Mouse (Mus musculus): ENCODE results near the gene Cks2. TPM values are rescaled to one million over a fixed set of nuclear protein-coding genes. Genes with fewer than 3 reads are reported as not detected.
A peak's percentile ranks its signal among the peaks of the same experiment; 100 is the strongest.
"Not testable (repeated sequence)": the region's sequence is repeated elsewhere in the genome, so short reads cannot be mapped to it uniquely, and the experiment has no call there.

Cks2 gene
- polyA plus RNA-seq, 1 experiment from 2014 or later, result 614 TPM

DNA sequence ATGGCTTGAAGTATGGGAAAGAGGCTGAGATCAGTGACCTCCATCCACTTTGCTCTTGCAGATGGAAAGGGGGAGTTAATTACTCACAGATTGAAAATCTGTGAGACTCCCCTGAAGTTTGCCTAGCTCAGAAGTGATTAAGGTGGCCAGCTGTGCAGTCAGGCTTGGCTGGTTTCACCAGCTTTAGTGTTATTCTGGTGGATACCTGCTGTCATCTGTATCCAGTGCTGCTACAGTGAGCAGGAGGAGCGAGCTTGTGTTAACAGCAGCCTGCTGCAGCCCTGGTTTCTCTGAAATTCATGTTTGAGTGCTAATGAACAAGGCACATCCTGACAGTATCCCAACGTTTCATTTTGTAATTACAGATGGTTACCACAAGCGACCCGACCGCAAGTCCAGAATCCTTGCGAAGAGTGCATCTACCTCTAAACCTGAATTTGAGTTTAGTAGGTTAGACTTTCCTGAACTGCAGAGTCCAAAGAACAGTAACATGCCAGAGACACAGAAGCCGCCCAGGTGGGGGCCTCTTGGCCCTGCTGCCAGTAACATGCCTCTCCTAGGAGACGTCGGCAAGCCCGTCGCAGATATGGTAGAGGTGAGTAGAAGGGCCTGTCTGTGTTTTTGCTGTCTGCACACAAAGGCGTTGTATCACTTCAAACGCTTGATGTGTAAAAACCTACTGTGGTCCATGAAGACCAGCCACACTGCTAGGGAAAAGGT is 11.6 kb downstream of the Cks2 start:
- no peak for ATAC-seq (replicated peaks; ENCODE audit: low FRiP score)
- H3K4me1 ChIP-seq (replicated peaks; ENCODE audit: control insufficient read depth, insufficient read depth, low read length), result peaks cover 7% of the 10 kb centered on the region
- no peaks in the 10 kb centered on the region for H3K9me3 ChIP-seq (ENCODE audit: control insufficient read depth, low read length)
- H3K4me3 ChIP-seq (ENCODE audit: low read depth, low read length), result no peak overlapping the region
- H3K27me3 ChIP-seq (replicated peaks; ENCODE audit: control insufficient read depth, insufficient read depth, low read length), result no peaks in the 10 kb centered on the region
- 93% methylated on average over 13 of the region's 13 CpGs for WGBS
- DNase-seq (ENCODE audit: low spot score), result no peak
- no peak overlapping the region for H3K9ac ChIP-seq (ENCODE audit: low read depth, low read length)
- no peak overlapping the region for H3K4me2 ChIP-seq
- no peak overlapping the region for H3K27ac ChIP-seq (ENCODE audit: low read depth, low read length)
- peaks cover 61% of the 10 kb centered on the region for H3K36me3 ChIP-seq (ENCODE audit: control insufficient read depth, insufficient read depth, low read length)

DNA sequence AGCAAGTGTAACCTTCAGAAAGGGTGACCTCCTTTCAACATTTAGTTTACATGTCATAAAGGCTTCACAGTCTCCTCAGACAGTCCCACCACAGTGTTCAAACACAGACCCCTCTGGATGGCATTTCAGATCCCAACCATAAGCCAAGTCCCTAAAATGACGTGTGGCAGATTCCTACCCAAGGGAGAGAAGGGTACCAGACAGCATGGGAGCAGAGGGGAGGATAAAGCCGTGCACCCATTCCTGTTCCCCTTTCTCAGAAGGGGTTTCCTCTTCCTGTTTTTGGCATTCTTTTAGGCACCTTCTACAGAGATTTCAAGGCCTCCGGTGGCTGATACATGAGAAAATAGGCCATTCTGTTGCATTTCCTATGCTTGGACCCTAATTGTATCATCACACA is 13.1 kb downstream of the Cks2 start:
- no peak overlapping the region for H3K4me3 ChIP-seq (ENCODE audit: low read depth, low read length)
- 80% methylated on average over 3 of the region's 3 CpGs for WGBS
- peaks cover 67% of the 10 kb centered on the region for H3K36me3 ChIP-seq (ENCODE audit: control insufficient read depth, insufficient read depth, low read length)
- H3K27me3 ChIP-seq (replicated peaks; ENCODE audit: control insufficient read depth, insufficient read depth, low read length), result no peaks in the 10 kb centered on the region
- no peak overlapping the region for H3K4me2 ChIP-seq
- no peak overlapping the region for H3K9ac ChIP-seq (ENCODE audit: low read depth, low read length)
- H3K4me1 ChIP-seq (replicated peaks; ENCODE audit: control insufficient read depth, insufficient read depth, low read length), result no peaks in the 10 kb centered on the region; the same call in 1 of the 2 replicates
- no peak overlapping the region for H3K27ac ChIP-seq (ENCODE audit: low read depth, low read length)
- H3K9me3 ChIP-seq (ENCODE audit: control insufficient read depth, low read length), result no peaks in the 10 kb centered on the region
- ATAC-seq (replicated peaks; ENCODE audit: low FRiP score) (no peak), DNase-seq (ENCODE audit: low spot score) (no peak)

GRCm38 (mm10) chr13:51659573-51659972 is 14.5 kb downstream of the Cks2 start:
- WGBS, result 94% methylated on average over 7 of the region's 7 CpGs
- H3K4me2 ChIP-seq, result no peak overlapping the region
- DNase-seq (ENCODE audit: low spot score), result no peak

GRCm38 (mm10) chr13:51663561-51663960 is 18.5 kb downstream of the Cks2 start:
- DNase-seq (ENCODE audit: low spot score), result no peak

More at GRCm38 (mm10) chr13:51659573-51659972, 14.5 kb downstream of the Cks2 start:
- Histone ChIP-seq H3K4me1 (replicated peaks; ENCODE audit: control insufficient read depth, insufficient read depth, low read length) (no peaks in the 10 kb centered on the region), H3K9ac (ENCODE audit: low read depth, low read length) (no peak overlapping the region), H3K27me3 (replicated peaks; ENCODE audit: control insufficient read depth, insufficient read depth, low read length) (no peaks in the 10 kb centered on the region), H3K4me3 (ENCODE audit: low read depth, low read length) (no peak overlapping the region), H3K9me3 (ENCODE audit: control insufficient read depth, low read length) (no peaks in the 10 kb centered on the region), H3K27ac (ENCODE audit: low read depth, low read length) (no peak overlapping the region), H3K36me3 (ENCODE audit: control insufficient read depth, insufficient read depth, low read length) (peaks cover 64% of the 10 kb centered on the region)
- ATAC-seq (replicated peaks; ENCODE audit: low FRiP score), result no peak

GRCm38 (mm10) chr13:51668195-51668594 is 23.2 kb downstream of the Cks2 start:
- H3K4me2 ChIP-seq; H3K9ac ChIP-seq (ENCODE audit: low read depth, low read length); DNase-seq (ENCODE audit: low spot score); H3K9me3 ChIP-seq (ENCODE audit: control insufficient read depth, low read length); ATAC-seq (replicated peaks; ENCODE audit: low FRiP score); H3K27me3 ChIP-seq (replicated peaks; ENCODE audit: control insufficient read depth, insufficient read depth, low read length); H3K27ac ChIP-seq (ENCODE audit: low read depth, low read length); H3K4me1 ChIP-seq (replicated peaks; ENCODE audit: control insufficient read depth, insufficient read depth, low read length); H3K4me3 ChIP-seq (ENCODE audit: low read depth, low read length): not testable (repeated sequence)
- 83% methylated on average over 12 of the region's 12 CpGs for WGBS
- H3K36me3 ChIP-seq (ENCODE audit: control insufficient read depth, insufficient read depth, low read length), result peaks cover 34% of the 10 kb centered on the region

More at GRCm38 (mm10) chr13:51663561-51663960, 18.5 kb downstream of the Cks2 start:
- Histone ChIP-seq H3K9ac (ENCODE audit: low read depth, low read length) (no peak overlapping the region), H3K9me3 (ENCODE audit: control insufficient read depth, low read length) (no peaks in the 10 kb centered on the region), H3K4me1 (replicated peaks; ENCODE audit: control insufficient read depth, insufficient read depth, low read length) (no peaks in the 10 kb centered on the region), H3K27me3 (replicated peaks; ENCODE audit: control insufficient read depth, insufficient read depth, low read length) (no peaks in the 10 kb centered on the region), H3K36me3 (ENCODE audit: control insufficient read depth, insufficient read depth, low read length) (peaks cover 50% of the 10 kb centered on the region), H3K27ac (ENCODE audit: low read depth, low read length) (no peak overlapping the region), H3K4me2 (no peak overlapping the region), H3K4me3 (ENCODE audit: low read depth, low read length) (no peak overlapping the region)
- 87% methylated on average over 2 of the region's 2 CpGs for WGBS
- no peak for ATAC-seq (replicated peaks; ENCODE audit: low FRiP score)

DNA sequence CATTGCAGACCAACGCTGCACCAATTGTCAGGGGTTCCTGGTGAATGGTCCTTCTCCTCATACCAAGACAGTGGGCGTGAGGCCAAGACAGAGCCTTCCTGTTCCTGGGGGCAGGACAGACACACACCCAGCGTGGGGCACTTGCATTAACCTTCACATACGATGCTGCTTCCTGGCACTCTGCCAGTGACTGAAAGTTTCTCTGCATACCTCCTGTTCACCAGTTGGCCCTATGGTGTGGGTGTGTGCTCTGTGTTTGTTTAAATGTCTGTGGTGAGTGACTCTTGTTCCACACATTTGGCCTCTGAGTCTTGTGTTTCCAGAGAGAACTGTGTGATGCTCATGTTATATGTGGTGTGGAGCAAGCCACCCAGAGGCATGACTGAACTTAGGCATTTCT is 31.6 kb downstream of the Cks2 start:
- H3K4me3 ChIP-seq (ENCODE audit: low read depth, low read length), result no peak overlapping the region
- 81% methylated on average over 4 of the region's 4 CpGs for WGBS
- no peaks in the 10 kb centered on the region for H3K9me3 ChIP-seq (ENCODE audit: control insufficient read depth, low read length)
- ATAC-seq (replicated peaks; ENCODE audit: low FRiP score) (no peak), DNase-seq (ENCODE audit: low spot score) (no peak)
- no peak overlapping the region for H3K9ac ChIP-seq (ENCODE audit: low read depth, low read length)
- H3K4me1 ChIP-seq (replicated peaks; ENCODE audit: control insufficient read depth, insufficient read depth, low read length), result peaks cover 27% of the 10 kb centered on the region
- H3K4me2 ChIP-seq, result no peak overlapping the region
- no peak overlapping the region for H3K27ac ChIP-seq (ENCODE audit: low read depth, low read length)
- peaks cover 56% of the 10 kb centered on the region for H3K36me3 ChIP-seq (ENCODE audit: control insufficient read depth, insufficient read depth, low read length)
- H3K27me3 ChIP-seq (replicated peaks; ENCODE audit: control insufficient read depth, insufficient read depth, low read length), result no peaks in the 10 kb centered on the region

DNA sequence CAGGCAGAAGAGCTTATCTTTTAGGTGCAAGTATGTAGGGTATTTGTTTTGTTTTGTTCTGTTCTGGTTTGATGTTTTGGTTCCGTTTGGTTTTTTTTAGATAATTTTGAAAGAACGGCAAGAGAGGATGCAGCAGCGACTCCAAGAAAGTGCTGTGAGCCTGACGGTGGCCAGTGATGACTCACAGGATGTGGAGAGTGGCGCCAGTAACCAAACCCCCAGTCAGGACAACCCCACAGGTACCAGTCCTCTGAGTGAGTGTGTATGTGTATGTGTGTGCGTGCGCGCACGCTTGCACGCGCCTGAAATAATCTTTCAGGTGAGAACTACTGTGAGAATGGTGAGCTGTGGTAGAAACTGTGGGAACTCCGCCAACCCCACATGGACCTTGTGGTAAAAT is 32.0 kb downstream of the Cks2 start:
- H3K36me3 ChIP-seq (ENCODE audit: control insufficient read depth, insufficient read depth, low read length), result peaks cover 58% of the 10 kb centered on the region
- H3K4me1 ChIP-seq (replicated peaks; ENCODE audit: control insufficient read depth, insufficient read depth, low read length), result peaks cover 27% of the 10 kb centered on the region
- H3K4me3 ChIP-seq (ENCODE audit: low read depth, low read length), result no peak overlapping the region
- no peaks in the 10 kb centered on the region for H3K9me3 ChIP-seq (ENCODE audit: control insufficient read depth, low read length)
- no peaks in the 10 kb centered on the region for H3K27me3 ChIP-seq (replicated peaks; ENCODE audit: control insufficient read depth, insufficient read depth, low read length)
- 86% methylated on average over 12 of the region's 12 CpGs for WGBS
- no peak for DNase-seq (ENCODE audit: low spot score)
- ATAC-seq (replicated peaks; ENCODE audit: low FRiP score), result no peak
- no peak overlapping the region; the same call in 1 of the 2 replicates for H3K4me2 ChIP-seq
- no peak overlapping the region for H3K9ac ChIP-seq (ENCODE audit: low read depth, low read length)
- peak overlapping the region; percentile 55; the same call in 1 of the 2 replicates for H3K27ac ChIP-seq (ENCODE audit: low read depth, low read length)

DNA sequence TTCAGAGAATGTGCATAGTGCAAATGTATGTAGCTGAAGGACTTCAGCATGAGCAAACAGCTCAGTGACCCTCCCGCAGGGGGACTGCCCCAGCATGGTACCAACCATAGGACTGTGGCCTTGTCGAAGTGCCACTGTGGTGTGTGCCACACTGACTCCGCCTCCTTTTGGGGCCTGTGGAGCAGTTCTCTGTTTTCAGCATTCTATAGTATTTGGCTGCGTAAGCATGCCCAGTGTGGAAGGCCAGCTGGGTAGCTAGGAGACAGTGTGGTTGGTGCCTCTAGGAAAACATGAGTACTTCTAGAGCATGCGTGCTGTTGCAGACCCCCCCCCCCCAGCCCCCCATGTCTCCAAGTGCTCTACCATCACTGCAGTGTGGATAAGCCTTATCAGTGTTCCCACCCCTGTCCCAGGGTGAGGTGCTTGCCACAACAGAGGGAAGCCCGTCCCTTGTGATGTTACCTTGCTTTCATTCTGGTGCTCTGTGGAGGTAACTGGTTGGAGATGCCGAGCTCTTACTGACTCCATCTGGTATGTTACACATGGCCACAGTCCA is 32.7 kb downstream of the Cks2 start:
- Histone ChIP-seq H3K27me3 (replicated peaks; ENCODE audit: control insufficient read depth, insufficient read depth, low read length) (no peaks in the 10 kb centered on the region), H3K4me2 (peak overlapping the region; percentile 38), H3K36me3 (ENCODE audit: control insufficient read depth, insufficient read depth, low read length) (peaks cover 63% of the 10 kb centered on the region), H3K27ac (ENCODE audit: low read depth, low read length) (peak overlapping the region; percentile 55; the same call in 1 of the 2 replicates), H3K9me3 (ENCODE audit: control insufficient read depth, low read length) (no peaks in the 10 kb centered on the region), H3K9ac (ENCODE audit: low read depth, low read length) (peak overlapping the region; percentile 48), H3K4me3 (ENCODE audit: low read depth, low read length) (no peak overlapping the region), H3K4me1 (replicated peaks; ENCODE audit: control insufficient read depth, insufficient read depth, low read length) (peaks cover 27% of the 10 kb centered on the region)
- ATAC-seq (replicated peaks; ENCODE audit: low FRiP score) (peak; percentile 94), DNase-seq (ENCODE audit: low spot score) (peak; percentile 41)
- WGBS, result 69% methylated on average over 7 of the region's 7 CpGs

DNA sequence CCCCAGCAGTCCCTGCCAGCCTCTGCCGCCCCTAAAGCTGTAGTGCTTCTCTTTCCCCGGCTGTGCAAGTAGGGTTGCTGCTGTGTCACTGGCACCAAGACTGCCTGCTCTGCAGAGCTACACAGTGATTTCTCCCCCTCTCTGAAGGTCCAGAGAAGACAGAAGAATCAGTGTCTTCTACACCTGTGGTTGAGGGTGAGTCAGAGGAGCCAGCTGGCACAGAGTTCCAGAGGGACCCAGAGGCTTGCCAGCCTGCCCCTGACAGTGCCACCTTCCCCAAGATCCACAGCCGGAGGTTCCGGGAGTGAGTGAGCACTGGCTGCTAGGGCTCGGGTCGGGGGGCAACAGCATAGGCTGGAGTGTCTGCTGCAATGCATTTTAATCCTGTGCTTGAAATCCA is 33.7 kb downstream of the Cks2 start:
- H3K4me1 ChIP-seq (replicated peaks; ENCODE audit: control insufficient read depth, insufficient read depth, low read length), result peaks cover 27% of the 10 kb centered on the region
- no peak overlapping the region for H3K9ac ChIP-seq (ENCODE audit: low read depth, low read length)
- H3K9me3 ChIP-seq (ENCODE audit: control insufficient read depth, low read length), result no peaks in the 10 kb centered on the region
- no peak for DNase-seq (ENCODE audit: low spot score)
- no peaks in the 10 kb centered on the region for H3K27me3 ChIP-seq (replicated peaks; ENCODE audit: control insufficient read depth, insufficient read depth, low read length)
- H3K36me3 ChIP-seq (ENCODE audit: control insufficient read depth, insufficient read depth, low read length), result peaks cover 68% of the 10 kb centered on the region
- no peak for ATAC-seq (replicated peaks; ENCODE audit: low FRiP score)
- H3K4me2 ChIP-seq, result no peak overlapping the region
- 95% methylated on average over 6 of the region's 6 CpGs for WGBS
- H3K4me3 ChIP-seq (ENCODE audit: low read depth, low read length), result no peak overlapping the region
- no peak overlapping the region for H3K27ac ChIP-seq (ENCODE audit: low read depth, low read length)
